Mouse (Mus musculus) midbrain, embryonic 14.5 days (tissue): ENCODE data around the gene Gramd4. TPM values are rescaled to one million over a fixed set of nuclear protein-coding genes. Genes with fewer than 3 reads are reported as not detected.
"Not testable (repeated sequence)": the region's sequence is repeated elsewhere in the genome, so short reads cannot be mapped to it uniquely, and the experiment has no call there.

Experiments
- ATAC-seq: fragments of 200-750 bp; cut with Nextera tagmentation; 2 replicates; pipeline ENCODE4 v1.8.0; 2017; ENCODE audit warnings: moderate number of reproducible peaks, moderate library complexity; ENCODE audit not compliant: low FRiP score, low TSS enrichment
- DNase-seq: peaks from one replicate; pipeline ENCODE4 v3.0.0-alpha.2; 2015
- H3K27ac ChIP-seq: fragments of 300-500 bp; sonication (generic); replicated peaks from 2 replicates; pipeline ENCODE4 v1.5.1; 2014; ENCODE audit warnings: mild to moderate bottlenecking, low read depth, low read length, moderate library complexity
- H3K27me3 ChIP-seq: fragments of 300-500 bp; sonication (generic); 2 replicates; pipeline ENCODE4 v1.6.1; 2014; ENCODE audit warnings: low read length, control low read depth, mixed read lengths; ENCODE audit not compliant: control insufficient read depth, insufficient read depth
- H3K36me3 ChIP-seq: fragments of 300-500 bp; sonication (generic); 2 replicates; pipeline ENCODE4 v1.6.1; 2014; ENCODE audit warnings: low read length, control low read depth; ENCODE audit not compliant: control insufficient read depth, insufficient read depth
- H3K4me1 ChIP-seq: fragments of 300-500 bp; sonication (generic); 2 replicates; pipeline ENCODE4 v1.6.1; 2014; ENCODE audit warnings: mild to moderate bottlenecking, antibody characterized with exemption, low read length, control low read depth; ENCODE audit not compliant: control insufficient read depth, insufficient read depth
- H3K4me2 ChIP-seq: fragments of 300-500 bp; sonication (generic); 2 replicates; pipeline ENCODE4 v1.6.1; 2014; ENCODE audit warnings: mild to moderate bottlenecking, low read length, moderate library complexity
- H3K4me3 ChIP-seq: fragments of 300-500 bp; sonication (generic); replicated peaks from 2 replicates; pipeline ENCODE4 v1.5.1; 2014; ENCODE audit warnings: low read depth, low read length
- H3K9ac ChIP-seq: fragments of 300-500 bp; sonication (generic); replicated peaks from 2 replicates; pipeline ENCODE4 v1.6.1; 2014; ENCODE audit warnings: mild to moderate bottlenecking, low read length, moderate library complexity
- H3K9me3 ChIP-seq: fragments of 300-500 bp; sonication (generic); 2 replicates; pipeline ENCODE4 v1.6.1; 2016; ENCODE audit warnings: low read length, control low read depth, mixed read lengths; ENCODE audit not compliant: control insufficient read depth
- WGBS: fragments of 180-500 bp; shearing (Covaris S2); extraction: QIAGEN DNeasy Blood & Tissue Kit; methylation state at CpG from one replicate; pipeline ENCODE4 v1.1.7; 2014; 5-methylcytosine and 5-hydroxymethylcytosine counted together
- polyA plus RNA-seq: library from polyadenylated mRNA; unstranded; fragments of >200 nt; fragmentation: Nextera tagmentation; extraction: Ambion mirVana; gene quantifications from 2 replicates; pipeline ENCODE4 v1.2.1, GENCODE M21; 2014

Gene Gramd4
- polyA plus RNA-seq, 1 experiment from 2014 or later: 29.5 TPM

- H3K4me1 ChIP-seq: peaks cover 14% of the 10 kb centered on the region
- not testable (repeated sequence) for H3K9me3 ChIP-seq, H3K9ac ChIP-seq, H3K27ac ChIP-seq, H3K4me3 ChIP-seq, DNase-seq, ATAC-seq, H3K4me2 ChIP-seq, H3K27me3 ChIP-seq, H3K36me3 ChIP-seq
- 75% methylated on average over 3 of the region's 3 CpGs for WGBS
Measured at GRCm38 (mm10) chr15:86054861-86055260, 2.6 kb upstream of the Gramd4 start.

GRCm38 (mm10) chr15:86056221-86056760 lies 1.2 kb upstream of the Gramd4 start:
- Histone ChIP-seq H3K36me3 (no peaks in the 10 kb centered on the region), H3K4me2 (no peak overlapping the region), H3K27me3 (no peaks in the 10 kb centered on the region), H3K4me3 (no peak overlapping the region), H3K9ac (no peak overlapping the region), H3K27ac (no peak overlapping the region), H3K9me3 (no peaks in the 10 kb centered on the region), H3K4me1 (peaks cover 28% of the 10 kb centered on the region)
- ATAC-seq (no peak), DNase-seq (no peak)
- 90% methylated on average over 5 of the region's 5 CpGs for WGBS

GRCm38 (mm10) chr15:86057908-86058307 lies 413 bp downstream of the Gramd4 start:
- Histone ChIP-seq H3K9me3 (no peaks in the 10 kb centered on the region), H3K9ac (peak overlapping the region; percentile 98), H3K4me2 (peak overlapping the region; percentile 93), H3K4me3 (peak overlapping the region; percentile 86), H3K27me3 (no peaks in the 10 kb centered on the region), H3K4me1 (peaks cover 39% of the 10 kb centered on the region), H3K36me3 (0 out of 2 replicates have a peak, but pooled peaks cover 3% of the 10 kb centered on the region), H3K27ac (peak overlapping the region; percentile 91)
- DNase-seq (no peak), ATAC-seq (0 out of 2 replicates have a peak, but pooled peaks have one; percentile 28)
- WGBS: 5% methylated on average over 7 of the region's 7 CpGs

GRCm38 (mm10) chr15:86058394-86058915 lies 960 bp downstream of the Gramd4 start:
- Histone ChIP-seq H3K27ac (peak overlapping the region; percentile 91), H3K4me2 (peak overlapping the region; percentile 93), H3K4me3 (peak overlapping the region; percentile 86), H3K4me1 (peaks cover 39% of the 10 kb centered on the region), H3K27me3 (no peaks in the 10 kb centered on the region), H3K9ac (peak overlapping the region; percentile 98), H3K9me3 (no peaks in the 10 kb centered on the region), H3K36me3 (0 out of 2 replicates have a peak, but pooled peaks cover 3% of the 10 kb centered on the region)
- peak; percentile 78 for ATAC-seq
- WGBS: under 1% methylated on average over 63 of the region's 70 CpGs
- DNase-seq: peak; percentile 97

GRCm38 (mm10) chr15:86058931-86059834 lies 1.7 kb downstream of the Gramd4 start:
- Histone ChIP-seq H3K36me3 (0 out of 2 replicates have a peak, but pooled peaks cover 3% of the 10 kb centered on the region), H3K4me3 (peak overlapping the region; percentile 86), H3K9ac (peak overlapping the region; percentile 98), H3K9me3 (no peaks in the 10 kb centered on the region), H3K4me2 (peak overlapping the region; percentile 93), H3K27me3 (no peaks in the 10 kb centered on the region), H3K27ac (peak overlapping the region; percentile 91), H3K4me1 (peaks cover 39% of the 10 kb centered on the region)
- DNase-seq (peak; percentile 78), ATAC-seq (peak; percentile 69)
- WGBS: 1% methylated on average over 48 of the region's 49 CpGs

- H3K4me3 ChIP-seq: peak overlapping the region; percentile 86
- H3K9me3 ChIP-seq: no peaks in the 10 kb centered on the region
- peak overlapping the region; percentile 93 for H3K4me2 ChIP-seq
- 0 out of 2 replicates have a peak, but pooled peaks cover 3% of the 10 kb centered on the region for H3K36me3 ChIP-seq
- 76% methylated on average over 7 of the region's 7 CpGs for WGBS
- no peaks in the 10 kb centered on the region for H3K27me3 ChIP-seq
- no peak overlapping the region for H3K27ac ChIP-seq
- H3K4me1 ChIP-seq: peaks cover 39% of the 10 kb centered on the region
- no peak for DNase-seq
- ATAC-seq: no peak
- peak overlapping the region; percentile 98 for H3K9ac ChIP-seq
Measured at GRCm38 (mm10) chr15:86059835-86060380, 2.4 kb downstream of the Gramd4 start.

- peaks cover 39% of the 10 kb centered on the region for H3K4me1 ChIP-seq
- DNase-seq (no peak), ATAC-seq (no peak)
- 0 out of 2 replicates have a peak, but pooled peaks cover 3% of the 10 kb centered on the region for H3K36me3 ChIP-seq
- no peaks in the 10 kb centered on the region for H3K27me3 ChIP-seq
- no peaks in the 10 kb centered on the region for H3K9me3 ChIP-seq
- peak overlapping the region; percentile 86 for H3K4me3 ChIP-seq
- H3K4me2 ChIP-seq: peak overlapping the region; percentile 93
- peak overlapping the region; percentile 98 for H3K9ac ChIP-seq
- H3K27ac ChIP-seq: peak overlapping the region; percentile 32; the same call in 1 of the 2 replicates
- WGBS: 77% methylated on average over 12 of the region's 12 CpGs
Measured at GRCm38 (mm10) chr15:86060581-86060980, 3.1 kb downstream of the Gramd4 start.

- no peak for DNase-seq
- Histone ChIP-seq H3K4me1 (peaks cover 39% of the 10 kb centered on the region), H3K36me3 (0 out of 2 replicates have a peak, but pooled peaks cover 3% of the 10 kb centered on the region), H3K4me3 (peak overlapping the region; percentile 86; the same call in 1 of the 2 replicates), H3K9me3 (no peaks in the 10 kb centered on the region), H3K9ac (0 out of 2 replicates have a peak overlapping the region, but pooled peaks have one; percentile 6), H3K4me2 (peak overlapping the region; percentile 93), H3K27me3 (no peaks in the 10 kb centered on the region), H3K27ac (peak overlapping the region; percentile 52)
- 86% methylated on average over 7 of the region's 7 CpGs for WGBS
- no peak for ATAC-seq
Measured at GRCm38 (mm10) chr15:86061221-86061620, 3.7 kb downstream of the Gramd4 start.
